Mouse (Mus musculus) NIH3T3 (cell line): ENCODE data around the gene Atp13a3.
"Not testable (repeated sequence)": the region's sequence is repeated elsewhere in the genome, so short reads cannot be mapped to it uniquely, and the experiment has no call there.

Experiments
- DNase-seq: peaks from one replicate; pipeline ENCODE4 v3.0.0-alpha.2; 2012; ENCODE audit warnings: low read depth

Atp13a3 gene

DNA sequence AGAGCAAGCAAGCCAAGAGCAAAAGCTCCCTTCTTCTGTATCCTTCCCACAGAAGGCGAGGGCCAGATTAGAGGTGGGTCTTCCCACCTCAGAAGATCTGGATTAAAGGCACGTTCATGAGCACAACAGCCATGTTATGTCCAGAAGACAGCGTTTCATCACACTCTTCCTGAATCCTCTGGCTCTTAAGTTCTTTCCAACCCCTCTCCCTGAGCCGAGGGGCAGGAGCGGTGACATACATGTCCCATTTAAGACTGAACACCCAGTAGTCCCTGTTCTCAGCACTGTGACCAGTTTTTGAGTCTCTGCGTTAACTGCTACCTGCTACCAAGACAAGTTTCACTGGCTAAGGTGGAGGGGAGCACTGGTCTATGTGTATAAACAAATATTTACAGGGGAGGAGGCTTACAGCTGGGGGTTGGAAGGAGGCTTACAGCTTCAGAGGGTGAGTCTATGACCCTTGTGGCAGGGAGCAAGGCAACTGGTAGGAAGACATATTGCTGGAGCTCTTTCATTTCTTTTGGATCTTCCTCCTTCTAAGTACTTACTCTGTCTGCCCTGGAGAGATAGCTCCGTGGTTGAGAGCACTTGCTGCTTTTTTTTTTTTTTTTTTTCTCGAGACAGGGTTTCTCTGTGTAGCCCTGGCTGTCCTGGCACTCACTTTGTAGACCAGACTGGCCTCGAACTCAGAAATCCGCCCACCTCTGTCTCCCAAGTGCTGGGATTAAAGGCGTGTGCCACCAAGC, at the start of gene Atp13a3:
Gene Atp13a3, minus strand, starts transcription at position 51 of the 746 bp plus-strand sequence.
- DNase-seq: no peak

DNA sequence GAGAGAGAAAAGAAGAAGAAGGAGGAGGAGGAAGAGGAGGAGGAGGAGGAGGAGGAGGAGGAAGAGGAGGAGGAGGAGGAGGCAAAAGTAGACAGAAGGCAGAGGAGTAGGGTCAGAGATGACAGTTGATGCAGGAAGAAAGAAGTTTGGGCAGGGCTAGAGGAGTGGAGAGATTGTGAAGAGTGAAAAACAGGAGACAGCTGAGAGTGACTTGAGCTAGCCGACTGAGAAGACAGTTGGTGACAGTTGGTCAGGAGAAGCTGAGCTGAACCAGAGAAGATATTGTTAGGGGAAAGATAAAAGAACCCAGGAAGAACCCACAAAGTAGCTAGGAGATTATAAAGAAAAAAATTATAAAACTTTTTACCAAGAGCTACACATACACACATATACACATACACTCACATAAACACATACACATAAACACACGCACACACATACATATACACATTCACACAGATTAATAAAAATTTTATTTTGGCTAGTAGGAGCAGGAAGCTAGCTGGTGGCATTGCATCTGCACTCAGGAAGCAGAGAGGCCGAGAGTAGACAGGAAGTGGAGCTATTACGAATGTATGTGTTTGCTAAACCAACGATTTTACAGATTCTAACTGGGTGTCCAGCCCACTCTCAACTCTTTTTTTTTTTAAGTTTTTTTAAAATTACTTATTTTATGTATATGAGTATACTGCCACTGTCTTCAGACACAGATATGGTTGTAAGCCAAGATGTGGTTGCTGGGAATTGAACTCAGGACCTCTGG, 47.6 kb upstream of the Atp13a3 start:
- no peak for DNase-seq

DNA sequence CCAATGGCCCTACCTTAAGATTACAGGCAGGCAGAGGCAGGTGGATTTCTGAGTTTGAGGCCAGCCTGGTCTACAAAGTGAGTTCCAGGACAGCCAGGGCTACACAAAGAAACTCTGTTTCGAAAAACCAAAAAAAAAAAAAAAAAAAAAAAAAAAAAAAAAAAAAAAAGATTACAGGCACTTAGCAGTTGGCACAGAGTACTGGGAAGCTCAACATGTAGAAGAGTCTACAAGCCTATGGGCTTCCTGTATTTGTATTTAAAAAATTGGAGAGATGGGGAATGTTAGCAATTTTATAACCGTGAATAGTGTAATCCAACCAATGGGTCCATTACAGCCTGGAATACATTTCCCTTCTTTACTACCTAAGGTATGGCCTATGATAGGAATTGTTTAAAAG, 45.4 kb upstream of the Atp13a3 start:
- not testable (repeated sequence) for DNase-seq

DNA sequence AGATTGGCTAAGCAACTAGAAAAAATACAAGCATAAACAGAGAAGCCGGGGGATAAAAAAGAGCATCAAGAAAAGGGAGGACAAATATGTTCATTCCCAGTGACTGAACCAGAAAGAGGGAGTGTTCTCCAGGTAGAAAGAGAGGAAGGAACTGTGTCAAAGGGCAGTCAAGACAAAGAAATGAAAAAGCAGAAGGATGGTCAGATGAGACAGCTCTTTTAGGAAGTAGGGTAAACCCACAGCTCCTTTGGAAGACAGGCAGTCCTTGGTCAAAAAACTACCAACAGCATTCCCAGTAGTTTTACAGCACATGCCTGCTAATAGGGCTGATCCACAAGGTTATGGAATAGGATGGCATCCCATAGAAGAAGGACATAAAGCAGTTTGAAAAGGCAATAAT, 43.2 kb upstream of the Atp13a3 start:
- DNase-seq: no peak

DNA sequence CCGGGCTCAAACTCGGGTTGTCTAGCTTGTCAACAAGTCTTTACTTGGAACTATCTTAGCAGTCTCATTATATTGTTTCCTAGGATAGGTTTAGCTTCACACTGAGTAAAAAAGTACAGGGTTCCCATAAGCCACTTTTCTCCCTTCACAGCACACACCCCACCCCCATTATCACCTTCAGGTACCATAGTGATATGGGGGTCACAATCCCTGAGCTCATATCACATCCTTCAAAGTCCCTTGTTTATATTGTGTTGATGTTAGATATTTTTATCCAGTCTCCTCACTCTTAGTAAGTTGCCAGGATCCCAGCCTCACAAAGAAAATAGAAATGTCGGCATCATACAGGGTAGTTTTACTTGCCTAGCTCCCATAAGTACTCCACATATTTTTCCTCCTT, 42.4 kb upstream of the Atp13a3 start:
- no peak for DNase-seq

DNA sequence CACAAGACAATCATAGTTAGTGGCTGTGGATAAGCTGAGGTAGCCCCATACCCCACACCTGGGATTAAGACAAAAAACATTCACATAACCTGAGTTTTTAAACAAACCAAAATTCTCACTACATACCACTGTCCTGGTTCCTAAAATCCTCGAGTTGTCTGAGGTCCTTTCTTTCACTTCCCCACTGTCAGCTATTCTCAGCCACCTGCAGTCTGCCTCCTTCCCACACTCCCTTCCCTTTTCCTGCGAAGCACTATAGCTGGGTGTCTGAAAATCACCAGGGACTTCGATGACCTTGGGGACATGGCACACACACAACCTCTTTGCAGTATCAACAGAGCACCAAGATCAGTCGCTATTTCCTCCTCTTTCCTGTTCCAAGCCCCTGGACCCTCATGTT, 41.9 kb upstream of the Atp13a3 start:
- no peak for DNase-seq

DNA sequence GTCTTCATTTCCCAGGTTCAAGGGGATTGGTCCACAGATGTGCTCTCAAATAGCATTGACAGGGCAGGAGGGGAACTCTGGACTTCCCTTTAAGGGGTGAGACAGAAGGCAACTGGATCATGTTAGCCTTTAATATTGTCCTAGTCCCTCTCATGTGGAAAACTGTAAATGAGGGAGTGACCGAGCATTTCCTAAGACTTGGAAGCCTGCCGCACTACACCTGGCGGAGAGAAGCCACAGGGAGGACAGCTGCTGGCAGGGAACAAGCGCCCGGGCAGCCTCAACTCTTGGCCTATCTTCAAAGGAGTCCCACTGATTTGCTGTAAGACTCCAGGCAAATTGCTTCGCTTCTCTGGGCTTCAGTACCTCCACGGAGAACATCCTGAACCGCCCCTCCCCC, 37.6 kb upstream of the Atp13a3 start:
- no peak for DNase-seq

DNA sequence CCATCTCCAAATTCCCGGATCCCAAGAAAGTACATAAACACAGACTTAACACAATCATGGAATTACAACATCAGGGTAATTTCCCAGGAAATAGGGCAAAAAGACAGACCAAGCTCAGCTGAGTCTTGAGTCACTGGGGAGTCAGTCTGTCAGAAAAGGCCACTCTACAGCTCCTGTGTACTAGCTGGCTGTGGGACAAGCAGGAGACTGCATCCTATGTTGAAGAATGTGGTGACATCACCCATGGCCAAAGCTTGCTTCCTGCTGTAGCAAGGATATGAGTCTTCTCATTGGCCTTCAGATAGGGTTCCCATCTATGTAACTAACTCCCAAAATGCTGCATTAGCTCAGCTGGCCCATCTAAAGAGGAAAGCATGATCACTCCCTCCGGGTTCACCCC, 36.7 kb upstream of the Atp13a3 start:
- peak; percentile 53 for DNase-seq

DNA sequence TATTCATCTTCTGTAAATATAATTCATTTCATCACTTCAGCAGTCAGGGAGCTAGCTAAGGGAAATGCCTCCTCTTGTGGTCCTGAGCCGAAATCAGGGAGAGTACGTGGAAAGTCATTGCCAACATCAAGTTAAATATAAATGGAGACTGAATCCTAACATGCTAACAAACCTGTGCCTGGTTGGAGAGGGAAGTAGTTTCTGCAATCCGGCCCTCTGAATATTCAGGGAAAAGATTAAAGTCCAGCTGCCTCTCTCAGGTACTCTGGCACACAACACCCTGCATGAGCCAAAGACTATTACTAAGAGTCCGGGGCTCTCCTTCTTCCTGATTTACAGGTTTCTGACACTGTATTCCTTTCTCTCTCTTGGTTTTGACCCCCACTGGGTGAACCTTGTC, 35.6 kb upstream of the Atp13a3 start:
- DNase-seq: peak; percentile 22

DNA sequence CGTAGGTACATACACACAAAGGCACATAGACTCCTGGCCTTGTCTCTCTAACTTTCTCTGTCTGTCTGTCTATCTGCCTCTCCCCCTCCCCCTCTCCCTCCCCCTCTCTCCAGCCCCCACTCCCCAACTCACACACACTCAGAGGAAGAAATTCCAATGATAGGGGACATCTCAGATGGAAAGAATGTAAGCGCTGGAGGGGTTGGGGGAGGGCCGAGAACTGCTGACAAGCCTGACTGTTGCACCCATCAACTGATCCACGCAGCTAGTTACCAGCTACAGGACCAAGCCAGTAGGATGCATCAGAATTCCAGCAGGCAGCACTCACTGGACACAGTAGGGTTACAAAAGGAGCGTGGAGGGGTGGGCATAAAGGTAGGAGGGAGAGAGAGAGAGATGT, 34.1 kb upstream of the Atp13a3 start:
- peak; percentile 76 for DNase-seq

DNA sequence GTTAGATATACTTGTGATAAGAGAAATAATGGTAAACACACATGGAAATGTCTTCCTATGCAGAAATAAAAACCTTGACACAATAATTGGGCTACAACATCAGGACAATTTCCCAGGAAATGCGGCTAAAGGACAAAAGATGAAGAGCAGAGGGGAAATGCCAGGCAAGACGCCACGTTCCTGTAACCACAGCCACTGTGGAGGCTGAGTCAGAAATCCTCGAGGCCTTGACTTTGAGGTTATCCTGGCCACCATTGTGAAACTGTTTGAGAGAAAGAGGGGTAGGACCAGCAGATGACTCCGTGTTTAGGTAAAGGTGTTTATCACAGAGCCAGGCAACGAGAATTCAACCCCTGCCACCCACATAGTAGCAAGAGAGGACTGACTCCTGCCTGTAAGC, 33.6 kb upstream of the Atp13a3 start:
- DNase-seq: peak; percentile 89

DNA sequence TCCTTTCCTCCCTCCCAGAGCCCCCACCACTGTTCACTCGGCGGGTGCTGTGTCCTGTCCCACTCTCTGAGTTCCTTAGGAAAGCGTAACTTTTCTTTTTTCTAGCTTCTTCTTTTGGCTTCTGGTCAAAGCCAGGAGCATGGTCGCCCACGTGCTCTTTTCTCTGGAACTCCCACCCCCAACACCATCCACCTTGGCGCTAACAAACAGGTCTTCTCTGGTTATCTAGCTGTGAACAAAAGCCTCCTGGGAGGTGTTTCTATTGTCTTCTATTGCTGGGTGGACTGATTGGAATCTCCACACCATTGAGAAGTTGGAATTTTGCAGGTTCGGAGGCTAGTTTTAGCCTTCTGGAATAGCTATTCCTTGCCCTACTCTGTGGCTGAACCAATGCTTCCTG, 30.5 kb upstream of the Atp13a3 start:
- DNase-seq: no peak

DNA sequence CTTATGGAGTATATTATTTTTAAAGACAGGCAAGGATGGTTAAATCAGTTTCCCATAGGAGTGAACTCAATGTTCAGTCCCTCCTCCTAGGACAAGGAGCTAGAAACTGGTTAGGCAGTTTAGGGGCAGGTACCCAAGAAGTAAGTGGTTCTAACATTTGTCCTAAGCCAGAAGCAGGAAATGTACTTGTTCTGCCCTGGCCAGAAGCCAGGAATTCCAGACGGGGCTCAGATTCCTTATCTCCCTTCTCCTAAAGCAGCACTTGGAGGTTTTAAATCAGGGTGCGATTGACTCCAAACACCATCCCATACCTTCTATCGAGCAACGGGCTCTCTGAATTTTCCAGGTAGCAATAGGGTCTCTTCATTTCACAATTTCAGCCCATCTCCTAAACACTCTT, 29.6 kb upstream of the Atp13a3 start:
- DNase-seq: peak; percentile 37

DNA sequence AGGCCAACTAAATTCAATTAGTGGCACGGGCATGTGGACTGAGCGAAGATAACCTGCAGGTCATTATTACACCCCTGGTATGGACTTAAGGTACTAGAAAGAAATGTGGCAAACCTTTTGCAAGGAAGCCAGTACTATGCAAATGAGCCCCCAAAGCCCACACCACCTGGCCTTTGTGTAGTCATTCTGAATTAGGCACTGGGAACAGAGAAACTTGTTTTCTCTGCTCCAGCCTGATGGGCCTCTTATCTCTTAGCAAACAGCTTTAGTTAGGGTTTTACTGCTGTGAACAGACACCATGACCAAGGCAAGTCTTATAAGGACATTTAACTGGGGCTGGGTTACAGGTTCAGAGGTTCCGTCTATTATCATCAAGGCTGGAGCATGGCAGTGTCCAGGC, 27.4 kb upstream of the Atp13a3 start:
- DNase-seq: no peak

DNA sequence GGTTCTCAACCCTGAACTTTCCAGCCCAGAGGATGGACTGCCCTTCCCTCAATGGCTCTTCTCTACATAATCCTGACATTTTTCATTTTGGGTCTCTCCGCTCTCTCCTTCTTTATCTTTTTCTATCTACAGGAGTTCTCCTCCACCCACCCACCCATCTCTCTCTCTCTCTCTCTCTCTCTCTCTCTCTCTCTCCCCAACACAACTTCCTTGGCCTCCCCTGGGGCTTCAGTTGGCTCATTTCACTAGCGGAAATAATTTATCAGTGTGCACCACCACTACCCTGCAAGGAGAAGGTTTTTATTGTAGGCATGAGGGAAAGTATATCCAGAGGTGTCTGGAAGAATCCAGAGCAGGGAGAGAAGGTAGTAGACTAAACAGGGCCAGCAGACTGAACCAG, 26.3 kb upstream of the Atp13a3 start:
- DNase-seq: no peak

DNA sequence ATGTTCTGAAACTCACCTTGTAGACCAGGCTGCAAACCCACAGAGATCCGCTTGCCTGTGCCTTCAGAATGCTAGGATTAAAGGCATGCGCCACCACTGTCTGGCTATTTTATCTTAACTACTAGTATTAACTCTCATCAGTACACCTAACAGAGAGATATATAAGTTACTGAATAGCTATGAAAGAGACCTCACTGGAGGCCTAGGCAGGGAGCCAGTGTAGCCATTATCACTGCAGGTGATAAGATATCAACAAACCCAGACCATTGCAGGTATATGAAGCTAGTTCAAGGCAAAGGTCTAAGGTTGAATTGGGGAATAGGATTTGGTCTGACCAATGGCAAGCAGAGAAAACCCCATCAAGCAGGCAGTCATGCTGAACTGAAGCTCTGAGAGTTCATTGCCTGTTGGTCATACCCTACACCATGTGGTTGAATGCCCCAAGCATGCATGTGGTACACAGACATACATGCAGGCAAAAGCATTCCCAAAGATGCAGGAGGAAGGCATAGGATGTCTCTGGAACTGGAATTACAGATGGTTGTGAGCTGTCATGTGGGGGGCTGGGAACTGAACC, 24.8 kb upstream of the Atp13a3 start:
- DNase-seq: no peak

DNA sequence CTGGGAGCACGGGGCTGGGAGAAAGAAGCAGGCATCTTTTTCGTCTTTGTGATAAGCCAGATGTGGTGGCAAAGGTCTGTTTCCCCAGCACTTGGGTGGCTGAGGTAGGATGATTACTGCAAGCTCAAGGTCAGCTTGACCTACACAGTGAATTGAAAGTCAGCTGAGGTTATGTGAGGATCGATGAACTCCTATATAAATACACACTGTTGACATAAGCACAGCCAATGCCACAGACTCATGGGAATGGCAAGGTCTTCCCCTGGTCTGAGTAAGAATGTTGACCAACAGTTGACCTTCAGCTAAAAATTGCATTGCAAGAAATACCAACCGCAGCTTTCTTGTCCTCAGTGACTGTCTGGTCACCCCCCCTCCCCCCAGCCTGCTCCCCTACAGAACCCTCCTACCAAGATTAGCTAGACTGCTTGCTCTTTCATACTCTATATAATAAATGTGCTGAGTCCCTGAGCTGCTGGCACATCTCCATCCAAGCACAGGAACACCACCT, 23.0 kb upstream of the Atp13a3 start:
- DNase-seq: peak; percentile 37

DNA sequence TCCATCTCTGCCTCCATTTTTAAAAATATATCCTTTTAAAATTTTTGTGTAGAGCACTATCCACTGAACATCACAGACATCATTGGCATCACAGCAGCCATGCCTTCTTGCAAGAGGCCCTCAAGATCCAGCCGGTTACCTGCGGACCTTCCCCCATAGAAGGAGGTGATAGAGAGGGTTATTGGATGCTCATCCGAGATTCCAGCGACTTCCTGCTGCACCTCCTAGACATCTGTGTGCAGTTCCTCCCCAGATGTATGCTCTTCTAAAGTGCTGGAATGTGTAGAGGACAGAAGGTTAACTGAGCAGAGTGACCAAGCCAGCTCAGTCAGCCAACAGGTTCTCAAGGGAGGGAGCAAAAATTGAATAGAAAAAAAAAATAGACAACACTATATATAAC, 21.7 kb upstream of the Atp13a3 start:
- DNase-seq: peak; percentile 33

DNA sequence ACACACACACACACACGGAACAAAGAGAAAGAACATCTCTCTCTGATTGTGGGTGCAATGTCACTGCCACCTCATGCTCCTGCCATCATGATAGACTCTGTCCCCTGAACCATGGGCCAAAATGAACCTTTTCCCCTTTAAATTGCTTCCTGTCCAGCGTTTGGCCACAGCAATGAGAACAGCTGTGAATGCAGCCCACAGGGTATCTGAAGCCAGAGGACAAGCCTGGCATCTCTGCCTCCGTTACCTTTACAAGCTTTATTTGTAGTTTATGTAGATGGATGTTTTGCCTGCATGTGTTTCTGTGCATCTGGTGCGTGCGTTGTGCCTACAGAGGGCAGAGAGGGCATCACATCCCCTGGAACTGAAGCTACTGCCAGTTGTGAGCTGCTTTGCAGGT, 21.2 kb upstream of the Atp13a3 start:
- DNase-seq: no peak

DNA sequence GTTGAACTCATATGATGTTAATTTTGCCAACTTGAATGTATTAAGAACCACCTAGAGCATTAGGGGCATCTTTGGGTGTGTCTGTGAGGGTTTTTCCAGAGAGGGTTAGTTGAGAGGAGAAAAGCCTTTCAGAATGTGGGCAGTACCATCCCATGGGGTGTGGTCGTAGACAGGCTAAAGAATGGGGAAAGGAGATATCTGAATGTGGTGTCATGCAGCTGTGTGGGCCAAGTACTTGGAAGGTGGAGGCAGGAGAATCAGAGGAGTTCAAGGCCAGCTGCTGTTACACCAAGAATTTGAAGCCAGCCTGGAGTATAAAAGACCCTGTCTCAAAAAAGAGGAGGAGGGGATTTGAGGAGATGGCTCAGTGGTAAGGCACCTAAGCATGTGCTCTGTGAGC, 20.2 kb upstream of the Atp13a3 start:
- DNase-seq: no peak

DNA sequence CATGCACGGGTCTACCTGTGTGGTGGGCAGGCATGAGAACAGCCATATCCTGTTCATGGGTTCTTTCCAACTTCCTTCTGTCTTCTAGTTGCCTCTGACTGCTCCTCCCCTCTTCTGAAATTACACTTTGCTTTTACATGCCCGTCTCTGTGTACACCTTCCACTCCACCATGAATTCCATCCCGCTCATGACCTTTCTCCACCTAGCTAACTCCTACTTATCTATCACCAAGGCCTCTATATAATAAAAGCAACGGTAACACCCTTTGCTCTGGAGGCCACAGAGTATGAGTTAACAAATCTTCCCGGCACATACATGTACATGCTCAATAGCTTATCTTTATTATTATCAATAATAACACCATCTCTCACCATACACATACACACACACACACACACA, 18.3 kb upstream of the Atp13a3 start:
- DNase-seq: no peak

DNA sequence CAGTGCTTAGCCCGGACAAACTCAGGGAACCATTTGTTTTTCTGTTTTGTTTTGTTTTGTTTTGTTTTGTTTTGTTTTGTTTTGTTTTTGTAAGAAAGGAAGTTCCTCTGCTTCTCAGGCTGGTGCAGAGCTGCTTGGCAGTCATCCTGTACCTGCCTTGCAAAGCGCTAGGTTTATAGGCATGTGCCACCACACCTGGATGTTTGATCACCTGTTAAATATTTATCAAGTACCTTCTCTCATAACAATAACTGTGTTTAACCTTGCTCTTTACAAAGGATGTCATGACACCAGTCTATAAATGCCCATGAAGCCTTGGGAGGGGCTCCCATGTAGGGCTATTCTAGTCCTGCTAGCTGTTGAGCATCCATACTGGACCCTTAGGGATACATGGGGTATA, 10.9 kb upstream of the Atp13a3 start:
- no peak for DNase-seq

DNA sequence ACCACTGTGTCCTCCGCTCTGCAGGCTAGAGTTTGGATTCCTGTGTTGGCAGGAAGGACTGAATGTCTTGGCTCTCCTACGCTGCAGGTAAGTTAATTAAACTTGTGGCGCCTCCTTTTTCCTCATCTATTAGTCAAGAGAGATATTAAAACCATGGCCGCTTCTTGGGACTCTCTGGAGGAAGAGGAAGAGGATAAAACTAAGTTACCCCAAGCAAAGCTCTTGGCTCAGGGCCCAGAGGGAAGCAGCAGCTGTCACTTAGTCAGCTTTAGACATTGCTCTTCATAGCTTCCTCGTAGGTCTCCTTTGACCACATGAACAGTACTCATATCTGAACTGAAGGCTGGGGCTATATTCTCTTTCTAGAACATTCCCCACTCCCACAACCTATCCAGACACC, 10.5 kb upstream of the Atp13a3 start:
- no peak for DNase-seq
